22 mouse cellular contexts compared by ENCODE assay signal in the genomic region with DNA sequence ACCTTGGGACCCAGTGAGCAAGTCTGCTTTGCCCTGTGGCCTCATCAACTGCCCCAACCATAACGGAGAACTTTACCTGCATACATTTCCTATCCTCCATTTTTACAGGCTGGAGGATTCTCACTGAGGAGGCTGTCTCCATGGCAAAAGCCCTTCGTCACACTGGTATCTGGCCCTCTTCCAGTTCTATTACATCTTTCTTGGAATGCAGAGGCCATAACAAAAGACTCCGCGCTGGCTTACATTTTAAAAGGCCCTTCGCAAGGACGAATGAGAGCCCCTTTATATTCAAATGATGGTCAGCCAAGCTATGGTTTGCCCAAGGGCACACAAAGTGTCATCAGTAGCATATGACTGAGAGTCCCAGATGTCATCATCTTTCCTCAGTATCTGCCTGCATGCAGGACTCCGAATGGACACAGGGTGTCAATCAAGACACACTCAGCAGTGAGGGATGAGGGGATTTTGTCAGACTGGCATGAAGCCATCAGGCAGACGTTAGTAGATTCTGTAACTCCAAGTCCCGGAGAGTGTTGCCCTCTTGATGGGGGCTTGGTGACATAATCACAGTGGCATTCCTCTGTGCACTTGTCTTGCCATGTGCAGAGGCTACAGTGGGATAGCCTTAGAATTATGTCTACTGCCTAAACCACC. TPM values are rescaled to one million over a fixed set of nuclear protein-coding genes. Genes with fewer than 3 reads are reported as not detected.
DNase-seq lines count a peak whose midpoint lies in the region; ATAC-seq and TF ChIP-seq lines count a peak whose summit lies in the region.
"Had no signal": no experiment of that assay in that cellular context is flagged by ENCODE, and none has a peak within 500 bp of the region (broad histone marks: within the 10 kb centered on the region; RNA-seq: fewer than 3 reads in every experiment).

No protein-coding gene starts in this region.

- H3K4me3 ChIP-seq in hindbrain, postnatal 0 days (ENCODE audit: low read length) = no peak overlapping the region
- H3K4me3 ChIP-seq in hindbrain, embryonic 11.5 days (ENCODE audit: low read depth, low read length) = no peak overlapping the region
- no peak overlapping the region for H3K4me3 ChIP-seq in midbrain, postnatal 0 days (ENCODE audit: low read depth, low read length)
- H3K4me3 ChIP-seq in midbrain, embryonic 15.5 days = no peak overlapping the region
- H3K4me3 ChIP-seq: embryonic facial prominence, embryonic 15.5 days; hindbrain, embryonic 13.5 days; kidney, embryonic 15.5 days; limb, embryonic 13.5 days; liver, embryonic 13.5 days; stomach, embryonic 15.5 days had no signal

- no peak overlapping the region for H3K4me2 ChIP-seq in hindbrain, postnatal 0 days (ENCODE audit: low read depth, low read length)
- H3K4me2 ChIP-seq in hindbrain, embryonic 11.5 days (replicated peaks; ENCODE audit: low read depth, low read length) = no peak overlapping the region
- no peak overlapping the region for H3K4me2 ChIP-seq in midbrain, postnatal 0 days (ENCODE audit: low read depth, low read length, poor library complexity, severe bottlenecking)
- no peak overlapping the region for H3K4me2 ChIP-seq in midbrain, embryonic 15.5 days
- H3K4me2 ChIP-seq: embryonic facial prominence, embryonic 15.5 days; hindbrain, embryonic 13.5 days; kidney, embryonic 15.5 days; limb, embryonic 13.5 days; liver, embryonic 13.5 days; stomach, embryonic 15.5 days had no signal

- H3K36me3 ChIP-seq in hindbrain, postnatal 0 days (ENCODE audit: insufficient read depth, low read length) = no peaks in the 10 kb centered on the region
- H3K36me3 ChIP-seq in hindbrain, embryonic 11.5 days (ENCODE audit: control insufficient read depth, insufficient read depth, low read length) = no peaks in the 10 kb centered on the region
- H3K36me3 ChIP-seq in midbrain, postnatal 0 days (ENCODE audit: insufficient read depth, low read length) = no peaks in the 10 kb centered on the region
- H3K36me3 ChIP-seq in midbrain, embryonic 15.5 days (replicated peaks) = no peaks in the 10 kb centered on the region
- H3K36me3 ChIP-seq: embryonic facial prominence, embryonic 15.5 days; hindbrain, embryonic 13.5 days; kidney, embryonic 15.5 days; limb, embryonic 13.5 days; liver, embryonic 13.5 days; stomach, embryonic 15.5 days had no signal

- ATAC-seq in hindbrain, postnatal 0 days = peak; percentile 67
- no peak for ATAC-seq in hindbrain, embryonic 11.5 days (ENCODE audit: low FRiP score)
- ATAC-seq in midbrain, postnatal 0 days (ENCODE audit: low FRiP score) = no peak; the same call in 1 of the 2 replicates
- no peak for ATAC-seq in midbrain, embryonic 15.5 days (replicated peaks)
- no peak for ATAC-seq in inflammation-experienced regulatory T-cells, adult 6 months
- ATAC-seq: intestine, postnatal 0 days; midbrain, embryonic 16.5 days had no signal

- H3K27ac ChIP-seq in hindbrain, postnatal 0 days = no peak overlapping the region
- H3K27ac ChIP-seq in hindbrain, embryonic 11.5 days (ENCODE audit: low read depth, low read length) = no peak overlapping the region
- no peak overlapping the region for H3K27ac ChIP-seq in midbrain, postnatal 0 days (ENCODE audit: low read depth, low read length)
- H3K27ac ChIP-seq in midbrain, embryonic 15.5 days = no peak overlapping the region
- H3K27ac ChIP-seq: embryonic facial prominence, embryonic 15.5 days; hindbrain, embryonic 13.5 days; kidney, embryonic 15.5 days; limb, embryonic 13.5 days; liver, embryonic 13.5 days; macrophage; stomach, embryonic 15.5 days had no signal

- 23% methylated on average over 9 of the region's 9 CpGs for WGBS in hindbrain, postnatal 0 days
- 55% methylated on average over 9 of the region's 9 CpGs for WGBS in hindbrain, embryonic 11.5 days
- WGBS in midbrain, postnatal 0 days = 33% methylated on average over 9 of the region's 9 CpGs
- 27% methylated on average over 9 of the region's 9 CpGs for WGBS in midbrain, embryonic 15.5 days

- peak; percentile 28; the same call in 1 of the 2 replicates for TF ChIP-seq CTCF in hindbrain, postnatal 0 days (IDR thresholded peaks at IDR 0.05; ENCODE audit: low read depth)
- TF ChIP-seq CTCF in midbrain, postnatal 0 days (IDR thresholded peaks at IDR 0.05) = peak; percentile 13; the same call in 1 of the 2 replicates

- no peaks in the 10 kb centered on the region for H3K9me3 ChIP-seq in hindbrain, postnatal 0 days (ENCODE audit: low read length)
- H3K9me3 ChIP-seq in hindbrain, embryonic 11.5 days (ENCODE audit: control insufficient read depth, low read length) = no peaks in the 10 kb centered on the region
- H3K9me3 ChIP-seq in midbrain, postnatal 0 days (ENCODE audit: low read length) = no peaks in the 10 kb centered on the region
- no peaks in the 10 kb centered on the region for H3K9me3 ChIP-seq in midbrain, embryonic 15.5 days
- H3K9me3 ChIP-seq: embryonic facial prominence, embryonic 15.5 days; hindbrain, embryonic 13.5 days; kidney, embryonic 15.5 days; limb, embryonic 13.5 days; liver, embryonic 13.5 days; stomach, embryonic 15.5 days had no signal

- H3K4me1 ChIP-seq in hindbrain, postnatal 0 days (ENCODE audit: insufficient read depth, low read length) = 0 out of 2 replicates have a peak, but pooled peaks cover 7% of the 10 kb centered on the region
- H3K4me1 ChIP-seq in hindbrain, embryonic 11.5 days (replicated peaks; ENCODE audit: control insufficient read depth, insufficient read depth, low read length) = peaks cover 2% of the 10 kb centered on the region; the same call in 1 of the 2 replicates
- no peaks in the 10 kb centered on the region for H3K4me1 ChIP-seq in midbrain, postnatal 0 days (ENCODE audit: insufficient read depth, low read length)
- H3K4me1 ChIP-seq in midbrain, embryonic 15.5 days = no peaks in the 10 kb centered on the region

- H3K9ac ChIP-seq in hindbrain, postnatal 0 days (replicated peaks; ENCODE audit: low read length) = no peak overlapping the region
- no peak overlapping the region for H3K9ac ChIP-seq in hindbrain, embryonic 11.5 days (ENCODE audit: low read depth, low read length)
- H3K9ac ChIP-seq in midbrain, postnatal 0 days (replicated peaks; ENCODE audit: low read length, poor library complexity, severe bottlenecking) = no peak overlapping the region
- H3K9ac ChIP-seq in midbrain, embryonic 15.5 days = no peak overlapping the region
- H3K9ac ChIP-seq: embryonic facial prominence, embryonic 15.5 days; hindbrain, embryonic 13.5 days; kidney, embryonic 15.5 days; limb, embryonic 13.5 days; liver, embryonic 13.5 days; stomach, embryonic 15.5 days had no signal

- no peaks in the 10 kb centered on the region for H3K27me3 ChIP-seq in hindbrain, postnatal 0 days (ENCODE audit: insufficient read depth, low read length)
- H3K27me3 ChIP-seq in hindbrain, embryonic 11.5 days (ENCODE audit: control insufficient read depth, insufficient read depth, low read length) = no peaks in the 10 kb centered on the region
- H3K27me3 ChIP-seq in midbrain, postnatal 0 days (ENCODE audit: insufficient read depth, low read length) = no peaks in the 10 kb centered on the region
- no peaks in the 10 kb centered on the region for H3K27me3 ChIP-seq in midbrain, embryonic 15.5 days (replicated peaks)
- H3K27me3 ChIP-seq: embryonic facial prominence, embryonic 15.5 days; kidney, embryonic 15.5 days; limb, embryonic 13.5 days; stomach, embryonic 15.5 days had no signal

- DNase-seq in cerebellum, postnatal 10 days = peak; percentile 60 to 69
- DNase-seq in cerebellum, adult 9-11 months = no peak
- DNase-seq in hindbrain, postnatal 0 days (ENCODE audit: low spot score) = peak; percentile 52
- DNase-seq in hindbrain, embryonic 11.5 days (ENCODE audit: low spot score) = no peak
- peak; percentile 60 for DNase-seq in midbrain, postnatal 0 days (ENCODE audit: low spot score)
- DNase-seq in gastrocnemius, postnatal 4 days (ENCODE audit: low spot score in 2 of 2) = no peak
- DNase-seq: adrenal gland, adult 8-10 months; embryo, embryonic 11 days; gastrocnemius, postnatal 36 days; liver, embryonic 13.5 days; thymus, adult 18-20 months; thymus, postnatal 4 days had no signal

RNA-seq across cellular contexts. Expression of gene Utp6, which starts 46.4 kb away (rescaled TPM):
- total RNA-seq in hindbrain, postnatal 0 days (2014; rRNA removed) = 16.8 and 17.0 TPM in 2 replicates
- 24.2 and 29.6 TPM in 2 replicates for polyA plus RNA-seq in hindbrain, postnatal 0 days (2015; fragmentation: Nextera tagmentation; extraction: Ambion mirVana)
- 84.5 and 87.5 TPM in 2 replicates for polyA plus RNA-seq in hindbrain, embryonic 11.5 days (2014; fragmentation: Nextera tagmentation; extraction: Ambion mirVana)
- total RNA-seq in midbrain, postnatal 0 days (2014; rRNA removed) = 24.7 and 27.1 TPM in 2 replicates
- 18.9 and 21.0 TPM in 2 replicates for polyA plus RNA-seq in midbrain, postnatal 0 days (2015; fragmentation: Nextera tagmentation; extraction: Ambion mirVana)
- 36.2 and 37.0 TPM in 2 replicates for polyA plus RNA-seq in midbrain, embryonic 15.5 days (2015; fragmentation: Nextera tagmentation; extraction: Ambion mirVana)
- 10 to 100 TPM; 35.9 to 39.8 TPM for total RNA-seq in gastrocnemius, postnatal 4 days (2021)
- polyA plus RNA-seq in inflammation-experienced regulatory T-cells, adult 6 months (2017; shearing (Covaris generic)) = 10 to 100 TPM; 38.7 to 52.0 (median 40.7) TPM

Comparison
In these comparisons a context has a peak if more than half of its experiments do, and no peak if none do; other contexts are left out.
1. DNase-seq: peak in cerebellum, postnatal 10 days (2 of 2), hindbrain, postnatal 0 days (single experiment) and midbrain, postnatal 0 days (single experiment); none in cerebellum, adult 9-11 months (single experiment), hindbrain, embryonic 11.5 days (single experiment) and gastrocnemius, postnatal 4 days (0 of 2).